Comparison of ENCODE assay signal across 19 mouse cellular contexts in the genomic region with DNA sequence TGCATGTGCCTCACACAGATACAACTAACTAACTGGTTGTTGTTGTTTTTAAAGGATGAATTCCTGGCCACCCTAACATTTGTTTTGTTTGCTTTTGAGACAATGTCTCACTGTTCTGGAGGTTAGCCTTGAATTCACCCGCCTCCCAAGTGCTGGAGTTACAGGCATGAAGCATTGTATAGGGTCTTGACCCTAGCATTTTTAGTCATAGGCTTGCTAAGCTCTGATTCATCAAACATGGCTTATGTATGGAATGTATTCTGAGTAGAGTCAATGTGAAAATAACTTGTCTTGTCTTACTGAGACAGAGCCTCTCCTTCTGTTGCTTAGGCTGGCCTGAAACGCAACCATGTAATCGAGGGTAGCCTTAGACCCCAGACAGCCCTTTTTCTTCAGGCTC. TPM values are rescaled to one million over a fixed set of nuclear protein-coding genes. Genes with fewer than 3 reads are reported as not detected.
DNase-seq lines count a peak whose midpoint lies in the region; TF ChIP-seq lines count a peak whose summit lies in the region.
"Had no signal": no experiment of that assay in that cellular context is flagged by ENCODE, and none has a peak within 500 bp of the region (broad histone marks: within the 10 kb centered on the region; RNA-seq: fewer than 3 reads in every experiment).

No protein-coding gene starts in this region.

- peaks cover 23% of the 10 kb centered on the region for H3K4me1 ChIP-seq in liver, adult 2 months (ENCODE audit: control insufficient read depth, insufficient read depth, low read length)
- H3K4me1 ChIP-seq in embryonic fibroblast, embryonic 13.5 days (ENCODE audit: control insufficient read depth, insufficient read depth, low read length) = peaks cover 15% of the 10 kb centered on the region
- H3K4me1 ChIP-seq: forebrain, embryonic 12.5 days had no signal

- no peak overlapping the region for H3K4me3 ChIP-seq in liver, adult 2 months (ENCODE audit: insufficient read depth, low read depth, low read length)
- no peak overlapping the region for H3K4me3 ChIP-seq in embryonic fibroblast, embryonic 13.5 days (ENCODE audit: insufficient read depth, low read length)
- H3K4me3 ChIP-seq: embryonic facial prominence, embryonic 10.5 days; embryonic facial prominence, embryonic 12.5 days; erythroblast, embryonic 14.5 days; forebrain, embryonic 10.5 days; forebrain, embryonic 12.5 days had no signal

- peaks cover 24% of the 10 kb centered on the region for H3K36me3 ChIP-seq in liver, adult 2 months (ENCODE audit: control insufficient read depth, insufficient read depth, low read length)
- H3K36me3 ChIP-seq: forebrain, embryonic 12.5 days had no signal

- TF ChIP-seq POLR2A in liver, adult 2 months (IDR thresholded peaks at IDR 0.05; ENCODE audit: extremely low read depth, insufficient read depth, low read length) = no peak
- no peak for TF ChIP-seq POLR2A in embryonic fibroblast, embryonic 13.5 days (IDR thresholded peaks at IDR 0.05; ENCODE audit: low read depth, low read length)

- H3K27me3 ChIP-seq in liver, adult 2 months (ENCODE audit: control insufficient read depth, insufficient read depth, low read length) = no peaks in the 10 kb centered on the region
- H3K27me3 ChIP-seq: embryonic facial prominence, embryonic 12.5 days; forebrain, embryonic 12.5 days; Patski had no signal

- no peak for DNase-seq in liver, adult 2 months (ENCODE audit: extremely low read depth, low read depth, low spot score)
- no peak for DNase-seq in liver
- DNase-seq in 3T3-L1 (ENCODE audit: low read depth, low spot score) = peak; percentile 56
- DNase-seq in spleen, postnatal 4 days (ENCODE audit: low spot score in 2 of 2) = no peak
- DNase-seq: adrenal gland, adult 8-10 months; adrenal gland, postnatal 14 days; adrenal gland, postnatal 36 days; cerebellum, adult 11-12 months; cerebellum, adult 2 months; cerebellum, adult 9-10 months; cerebellum, postnatal 10 days; cerebellum, postnatal 25 days had no signal

- 80% methylated on average over 3 of the region's 3 CpGs for WGBS in liver, adult 2 months

- no peaks in the 10 kb centered on the region for H3K79me2 ChIP-seq in liver, adult 2 months (ENCODE audit: control insufficient read depth, insufficient read depth, low read length)

- H3K27ac ChIP-seq in liver, adult 2 months (replicated peaks; ENCODE audit: insufficient read depth, low read depth, low read length) = peak overlapping the region; percentile 61; the same call in 1 of the 2 replicates
- H3K27ac ChIP-seq in embryonic fibroblast, embryonic 13.5 days (ENCODE audit: insufficient read depth, low read length) = peak overlapping the region; percentile 35
- H3K27ac ChIP-seq: embryonic facial prominence, embryonic 10.5 days; embryonic facial prominence, embryonic 12.5 days; forebrain, embryonic 10.5 days; forebrain, embryonic 12.5 days had no signal

- no peak for TF ChIP-seq CTCF in liver, adult 2 months (IDR thresholded peaks at IDR 0.05; ENCODE audit: low read depth, low read length)
- TF ChIP-seq CTCF in embryonic fibroblast, embryonic 13.5 days (IDR thresholded peaks at IDR 0.05; ENCODE audit: borderline replicate concordance, insufficient read depth, low read length) = no peak

- H3K9ac ChIP-seq in liver, adult 2 months (ENCODE audit: low read depth, low read length) = no peak overlapping the region
- H3K9ac ChIP-seq: embryonic facial prominence, embryonic 12.5 days; forebrain, embryonic 12.5 days had no signal

RNA-seq across cellular contexts. Expression of a gene that starts 29.9 kb away (rescaled TPM):
- total RNA-seq in liver, adult 2 months (2014; rRNA removed) = 6.4 and 8.3 TPM in 2 replicates
- 3.4 and 3.7 TPM in 2 replicates for polyA plus RNA-seq in liver, adult 2 months (2012; rRNA removed)
- polyA plus RNA-seq in embryonic fibroblast, embryonic 13.5 days (2011; ENCODE audit: insufficient read length, low read depth, missing spikeins) = 14.7 and 15.2 TPM in 2 replicates
